Mouse (Mus musculus) limb, embryonic 12.5 days (tissue): ENCODE results near the gene Dnah7c. TPM values are rescaled to one million over a fixed set of nuclear protein-coding genes. Genes with fewer than 3 reads are reported as not detected.
"Not testable (repeated sequence)": the region's sequence is repeated elsewhere in the genome, so short reads cannot be mapped to it uniquely, and the experiment has no call there.

Experiments
- ATAC-seq: fragments of 200-750 bp; cut with Nextera tagmentation; 2 replicates; pipeline ENCODE4 v1.8.0; 2017; ENCODE audit warnings: low read depth, moderate TSS enrichment; ENCODE audit not compliant: insufficient number of reproducible peaks, insufficient read depth, low FRiP score, low TSS enrichment
- H3K27ac ChIP-seq: fragments of 300-500 bp; sonication (generic); 2 replicates; pipeline ENCODE4 v1.5.1; 2016; ENCODE audit warnings: mild to moderate bottlenecking, moderate library complexity
- H3K27me3 ChIP-seq: fragments of 300-500 bp; sonication (generic); 2 replicates; pipeline ENCODE4 v1.6.1; 2016; ENCODE audit warnings: mild to moderate bottlenecking, moderate library complexity
- H3K36me3 ChIP-seq: fragments of 300-500 bp; sonication (generic); 2 replicates; pipeline ENCODE4 v1.6.1; 2016; ENCODE audit warnings: mild to moderate bottlenecking, moderate library complexity
- H3K4me1 ChIP-seq: fragments of 300-500 bp; sonication (generic); replicated peaks from 2 replicates; pipeline ENCODE4 v1.6.1; 2016
- H3K4me2 ChIP-seq: fragments of 300-500 bp; sonication (generic); 2 replicates; pipeline ENCODE4 v1.6.1; 2016; ENCODE audit warnings: mild to moderate bottlenecking, moderate library complexity
- H3K4me3 ChIP-seq: fragments of 300-500 bp; sonication (generic); replicated peaks from 2 replicates; pipeline ENCODE4 v1.5.1; 2016; ENCODE audit warnings: mild to moderate bottlenecking
- H3K9ac ChIP-seq: fragments of 300-500 bp; sonication (generic); replicated peaks from 2 replicates; pipeline ENCODE4 v1.6.1; 2016; ENCODE audit warnings: mild to moderate bottlenecking, moderate library complexity
- H3K9me3 ChIP-seq: fragments of 300-500 bp; sonication (generic); 2 replicates; pipeline ENCODE4 v1.6.1; 2016; ENCODE audit warnings: mild to moderate bottlenecking, moderate library complexity
- WGBS: fragments of 180-500 bp; shearing (Covaris S2); methylation state at CpG from one replicate; pipeline ENCODE4 v1.1.7; 2016; 5-methylcytosine and 5-hydroxymethylcytosine counted together
- polyA plus RNA-seq: library from polyadenylated mRNA; unstranded; fragments of >200 nt; fragmentation: Nextera tagmentation; extraction: Ambion mirVana; gene quantifications from 2 replicates; pipeline ENCODE4 v1.2.1, GENCODE M21; 2016

Gene Dnah7c
- 0.05 and 0.06 TPM in 2 replicates for polyA plus RNA-seq

GRCm38 (mm10) chr1:46425137-46425925 lies at the start of gene Dnah7c:
Dnah7c (plus strand) TSS chr1:46425592.
- peak; percentile 70 for ATAC-seq
- Histone ChIP-seq H3K4me1 (peaks cover 5% of the 10 kb centered on the region; the same call in 1 of the 2 replicates), H3K27me3 (no peaks in the 10 kb centered on the region), H3K9me3 (no peaks in the 10 kb centered on the region), H3K36me3 (no peaks in the 10 kb centered on the region), H3K27ac (no peak within 1 kb of the TSS), H3K9ac (peak within 1 kb of the TSS; percentile 64), H3K4me3 (peak within 1 kb of the TSS; percentile 48), H3K4me2 (peak within 1 kb of the TSS; percentile 88)
- WGBS, result 12% methylated on average over 30 of the region's 30 CpGs

GRCm38 (mm10) chr1:46380641-46381040 lies 44.8 kb upstream of the Dnah7c start:
- not testable (repeated sequence) for H3K4me1 ChIP-seq, H3K27me3 ChIP-seq, ATAC-seq, H3K27ac ChIP-seq, H3K36me3 ChIP-seq, H3K4me3 ChIP-seq, H3K4me2 ChIP-seq, H3K9ac ChIP-seq, H3K9me3 ChIP-seq
- WGBS, result 85% methylated on average over 3 of the region's 3 CpGs

- ATAC-seq, H3K27ac ChIP-seq: not testable (repeated sequence)
- 79% methylated on average over 3 of the region's 4 CpGs for WGBS
These were observed 30.6 kb upstream of the Dnah7c start for GRCm38 (mm10) chr1:46394681-46395297.

GRCm38 (mm10) chr1:46408324-46409115 lies 16.9 kb upstream of the Dnah7c start:
- Histone ChIP-seq H3K36me3 (no peaks in the 10 kb centered on the region), H3K9ac (no peak overlapping the region), H3K27me3 (no peaks in the 10 kb centered on the region), H3K4me3 (no peak overlapping the region), H3K4me1 (no peaks in the 10 kb centered on the region), H3K4me2 (no peak overlapping the region), H3K27ac (no peak overlapping the region), H3K9me3 (no peaks in the 10 kb centered on the region)
- no peak for ATAC-seq
- 86% methylated on average over 6 of the region's 6 CpGs for WGBS

More at GRCm38 (mm10) chr1:46394681-46395297, 30.6 kb upstream of the Dnah7c start:
- H3K4me1 ChIP-seq, H3K4me3 ChIP-seq, H3K4me2 ChIP-seq, H3K27me3 ChIP-seq, H3K36me3 ChIP-seq, H3K9ac ChIP-seq, H3K9me3 ChIP-seq: not testable (repeated sequence)

- not testable (repeated sequence) for H3K4me1 ChIP-seq, H3K4me3 ChIP-seq, H3K9ac ChIP-seq, H3K4me2 ChIP-seq, H3K27me3 ChIP-seq, ATAC-seq, H3K27ac ChIP-seq, H3K9me3 ChIP-seq, H3K36me3 ChIP-seq
- WGBS, result 89% methylated on average over 7 of the region's 7 CpGs
These were observed 10.6 kb upstream of the Dnah7c start for GRCm38 (mm10) chr1:46414798-46415197.

- ATAC-seq, H3K4me1 ChIP-seq, H3K9me3 ChIP-seq, H3K27me3 ChIP-seq, H3K4me3 ChIP-seq, H3K36me3 ChIP-seq, H3K4me2 ChIP-seq, H3K27ac ChIP-seq, H3K9ac ChIP-seq: not testable (repeated sequence)
- 12% methylated on average over 3 of the region's 3 CpGs for WGBS
These were observed 8.4 kb upstream of the Dnah7c start for GRCm38 (mm10) chr1:46416946-46417345.

- ATAC-seq, result not testable (repeated sequence)
These were observed 6.4 kb upstream of the Dnah7c start for GRCm38 (mm10) chr1:46418966-46419365.

GRCm38 (mm10) chr1:46428401-46428800 lies 3.0 kb downstream of the Dnah7c start:
- Histone ChIP-seq H3K27me3 (no peaks in the 10 kb centered on the region), H3K9me3 (no peaks in the 10 kb centered on the region), H3K4me3 (no peak overlapping the region), H3K4me2 (no peak overlapping the region), H3K9ac (no peak overlapping the region), H3K27ac (no peak overlapping the region), H3K36me3 (no peaks in the 10 kb centered on the region), H3K4me1 (peaks cover 5% of the 10 kb centered on the region; the same call in 1 of the 2 replicates)
- ATAC-seq, result no peak
- 80% methylated on average over 2 of the region's 2 CpGs for WGBS

More at GRCm38 (mm10) chr1:46418966-46419365, 6.4 kb upstream of the Dnah7c start:
- 77% methylated on average over 4 of the region's 4 CpGs for WGBS
- not testable (repeated sequence) for H3K4me2 ChIP-seq, H3K27me3 ChIP-seq, H3K9ac ChIP-seq, H3K27ac ChIP-seq, H3K36me3 ChIP-seq, H3K4me3 ChIP-seq, H3K4me1 ChIP-seq, H3K9me3 ChIP-seq

- not testable (repeated sequence) for H3K27ac ChIP-seq, H3K9me3 ChIP-seq, H3K36me3 ChIP-seq, H3K4me1 ChIP-seq, H3K4me3 ChIP-seq, H3K27me3 ChIP-seq, ATAC-seq, H3K4me2 ChIP-seq, H3K9ac ChIP-seq
- 68% methylated on average over 1 of the region's 1 CpGs for WGBS
These were observed 89.3 kb downstream of the Dnah7c start for GRCm38 (mm10) chr1:46514671-46515070.

GRCm38 (mm10) chr1:46521032-46521431 lies 95.6 kb downstream of the Dnah7c start:
- Histone ChIP-seq H3K9me3 (no peaks in the 10 kb centered on the region), H3K27me3 (no peaks in the 10 kb centered on the region), H3K27ac (no peak overlapping the region), H3K4me3 (no peak overlapping the region), H3K4me1 (no peaks in the 10 kb centered on the region), H3K36me3 (no peaks in the 10 kb centered on the region), H3K9ac (no peak overlapping the region), H3K4me2 (no peak overlapping the region)
- ATAC-seq, result no peak

- H3K4me3 ChIP-seq, H3K9me3 ChIP-seq, H3K27ac ChIP-seq, ATAC-seq, H3K4me1 ChIP-seq, H3K27me3 ChIP-seq, H3K9ac ChIP-seq, H3K4me2 ChIP-seq, H3K36me3 ChIP-seq: not testable (repeated sequence)
- WGBS, result 53% methylated on average over 3 of the region's 3 CpGs
These were observed 101.1 kb downstream of the Dnah7c start for GRCm38 (mm10) chr1:46526537-46526936.
